Mouse (Mus musculus): Measurements from ENCODE around the gene Asphd2. TPM values are rescaled to one million over a fixed set of nuclear protein-coding genes. Genes with fewer than 3 reads are reported as not detected.

Gene Asphd2
- polyA plus RNA-seq (2012; rRNA removed) (23.1 and 36.8 TPM in 2 replicates), polyA plus RNA-seq (2014; fragmentation: Nextera tagmentation; extraction: Ambion mirVana) (25.9 and 26.1 TPM in 2 replicates)

DNA sequence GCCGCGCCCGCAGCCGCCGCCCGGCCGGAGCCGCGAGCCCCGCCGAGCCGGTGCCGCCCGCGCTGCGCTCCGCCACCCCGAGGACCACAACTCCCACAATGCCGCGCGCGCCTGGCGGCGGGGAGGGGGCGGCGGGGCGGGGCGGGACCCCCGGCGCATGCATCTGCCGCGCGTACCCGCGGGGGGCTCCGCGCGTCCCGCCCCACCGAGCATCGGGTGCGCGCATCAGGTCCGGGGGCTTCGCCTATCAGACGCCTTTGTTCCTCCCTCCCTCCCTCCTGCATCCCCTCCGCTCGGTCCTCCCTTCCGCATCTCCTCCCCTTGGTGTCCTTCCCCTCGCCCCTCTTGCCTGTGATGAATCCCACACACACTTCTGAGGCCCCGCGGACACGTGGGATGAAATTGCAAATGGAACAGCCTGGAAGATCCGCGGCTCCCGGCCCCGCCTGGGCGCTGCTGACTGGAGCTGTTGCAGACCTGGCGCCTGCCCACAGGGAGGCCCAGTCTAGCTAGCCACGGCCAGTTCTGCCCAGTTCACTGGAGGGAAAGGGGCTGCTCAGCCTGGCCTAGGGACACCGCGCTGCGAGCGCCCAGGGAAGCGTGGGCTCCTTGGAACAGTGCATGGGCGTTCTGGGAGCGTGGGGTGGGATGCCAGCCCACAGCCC, at the start of gene Asphd2:
TSS of gene Asphd2 (minus strand) at position 88 of the 665 bp plus-strand sequence.
- Histone ChIP-seq H3K9me3 (ENCODE audit: control insufficient read depth, low read length) (no peaks in the 10 kb centered on the region), H3K36me3 (ENCODE audit: control insufficient read depth, insufficient read depth, low read length) (peaks cover 14% of the 10 kb centered on the region; the same call in 1 of the 2 replicates), H3K9ac (ENCODE audit: low read depth, low read length, severe bottlenecking) (peak within 1 kb of the TSS; percentile 68), H3K4me2 (replicated peaks; ENCODE audit: low read depth, low read length, severe bottlenecking) (peak within 1 kb of the TSS; percentile 68), H3K4me3 (replicated peaks; ENCODE audit: low read length) (peak within 1 kb of the TSS; percentile 57), H3K27ac (replicated peaks; ENCODE audit: low read depth, low read length) (peak within 1 kb of the TSS; percentile 61), H3K27me3 (ENCODE audit: control insufficient read depth, insufficient read depth, low read length) (no peaks in the 10 kb centered on the region; the same call in 1 of the 2 replicates), H3K4me1 (ENCODE audit: control insufficient read depth, insufficient read depth, low read length) (peaks cover 7% of the 10 kb centered on the region)
- WGBS = 4% methylated on average over 29 of the region's 67 CpGs
- 0 out of 2 replicates have a peak, but pooled peaks have one; percentile 8 for TF ChIP-seq POLR2A (IDR thresholded peaks at IDR 0.05; ENCODE audit: borderline replicate concordance, extremely low read depth, insufficient read depth, insufficient read length)
- ATAC-seq (ENCODE audit: low FRiP score, low read depth) = peak; percentile 89
- peak; percentile 76 for DNase-seq (ENCODE audit: low spot score)

DNA sequence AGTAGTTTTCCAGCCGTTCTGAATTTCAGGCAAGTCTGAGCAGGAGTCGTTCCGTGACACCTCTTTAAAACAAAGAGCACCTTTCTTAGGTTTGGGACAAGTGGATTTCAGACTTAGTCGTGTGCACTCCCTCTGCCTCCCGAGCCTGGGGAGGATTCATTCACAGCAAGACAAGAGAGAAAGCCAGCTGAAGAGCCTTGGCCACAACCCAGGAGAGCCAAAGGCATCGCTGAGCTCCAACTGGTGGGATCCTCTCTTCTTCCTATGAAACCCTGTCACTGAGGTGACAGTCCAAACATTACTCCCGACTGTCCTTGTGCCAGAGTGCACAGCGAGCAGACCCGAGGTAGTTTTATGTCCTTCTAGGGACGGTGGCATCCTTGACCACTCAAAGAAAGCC, 43.9 kb upstream of the Asphd2 start:
- H3K9ac ChIP-seq (ENCODE audit: low read depth, low read length, severe bottlenecking) = no peak overlapping the region
- H3K4me2 ChIP-seq (replicated peaks; ENCODE audit: low read depth, low read length, severe bottlenecking) = no peak overlapping the region
- no peak for TF ChIP-seq POLR2A (IDR thresholded peaks at IDR 0.05; ENCODE audit: borderline replicate concordance, extremely low read depth, insufficient read depth, insufficient read length)
- H3K9me3 ChIP-seq (ENCODE audit: control insufficient read depth, low read length) = no peaks in the 10 kb centered on the region
- WGBS = 41% methylated on average over 10 of the region's 10 CpGs
- DNase-seq (ENCODE audit: low spot score) = no peak
- H3K36me3 ChIP-seq (ENCODE audit: control insufficient read depth, insufficient read depth, low read length) = no peaks in the 10 kb centered on the region
- no peak overlapping the region for H3K4me3 ChIP-seq (replicated peaks; ENCODE audit: low read length)
- no peak for ATAC-seq (ENCODE audit: low FRiP score, low read depth)
- H3K4me1 ChIP-seq (ENCODE audit: control insufficient read depth, insufficient read depth, low read length) = no peaks in the 10 kb centered on the region
- no peak overlapping the region for H3K27ac ChIP-seq (replicated peaks; ENCODE audit: low read depth, low read length)
- H3K27me3 ChIP-seq (ENCODE audit: control insufficient read depth, insufficient read depth, low read length) = no peaks in the 10 kb centered on the region

DNA sequence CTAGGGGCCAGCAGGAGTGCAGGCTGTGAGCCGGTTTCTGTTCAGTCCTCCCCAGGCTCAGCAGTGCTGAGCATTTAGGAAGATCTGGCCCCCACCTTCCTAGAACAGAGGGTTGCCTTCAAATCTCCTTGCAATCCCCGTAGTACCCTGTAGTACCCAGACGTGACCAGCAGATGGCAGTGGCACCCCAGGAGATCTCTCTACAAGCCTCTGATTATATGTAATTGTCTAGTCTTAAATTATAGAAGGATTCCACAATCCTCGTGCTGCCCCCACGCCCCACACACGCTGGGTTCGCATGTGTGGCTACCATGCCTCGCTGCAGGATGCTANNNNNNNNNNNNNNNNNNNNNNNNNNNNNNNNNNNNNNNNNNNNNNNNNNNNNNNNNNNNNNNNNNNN, 38.3 kb upstream of the Asphd2 start:
- H3K4me3 ChIP-seq (replicated peaks; ENCODE audit: low read length) = no peak overlapping the region
- no peaks in the 10 kb centered on the region for H3K9me3 ChIP-seq (ENCODE audit: control insufficient read depth, low read length)
- under 1% methylated on average over 8 of the region's 8 CpGs for WGBS
- H3K9ac ChIP-seq (ENCODE audit: low read depth, low read length, severe bottlenecking) = no peak overlapping the region
- no peak overlapping the region for H3K27ac ChIP-seq (replicated peaks; ENCODE audit: low read depth, low read length)
- peak; percentile 57 for DNase-seq (ENCODE audit: low spot score)
- no peak overlapping the region for H3K4me2 ChIP-seq (replicated peaks; ENCODE audit: low read depth, low read length, severe bottlenecking)
- peaks cover 4% of the 10 kb centered on the region for H3K4me1 ChIP-seq (ENCODE audit: control insufficient read depth, insufficient read depth, low read length)
- TF ChIP-seq POLR2A (IDR thresholded peaks at IDR 0.05; ENCODE audit: borderline replicate concordance, extremely low read depth, insufficient read depth, insufficient read length) = no peak
- H3K36me3 ChIP-seq (ENCODE audit: control insufficient read depth, insufficient read depth, low read length) = no peaks in the 10 kb centered on the region
- H3K27me3 ChIP-seq (ENCODE audit: control insufficient read depth, insufficient read depth, low read length) = no peaks in the 10 kb centered on the region
- ATAC-seq (ENCODE audit: low FRiP score, low read depth) = no peak

DNA sequence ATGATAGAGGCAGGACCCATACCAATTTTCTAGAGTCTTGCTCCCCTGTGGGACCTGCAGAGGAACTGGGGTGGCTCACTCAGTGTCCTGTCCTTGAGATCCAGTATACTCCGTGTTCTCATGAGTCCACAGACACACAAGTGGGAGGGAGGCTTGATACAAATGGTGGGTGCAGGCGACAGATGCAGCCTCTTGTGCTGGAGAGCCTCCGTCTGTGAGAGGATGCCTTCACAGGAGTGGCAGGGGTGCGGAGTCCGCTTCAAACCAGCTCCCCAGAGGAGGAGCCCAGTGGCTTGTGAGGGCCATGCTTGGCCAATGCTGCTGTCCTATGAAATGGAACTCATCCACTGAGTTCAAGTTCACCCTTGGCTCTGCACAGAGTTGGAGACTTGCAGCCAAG, 37.4 kb upstream of the Asphd2 start:
- H3K9ac ChIP-seq (ENCODE audit: low read depth, low read length, severe bottlenecking) = no peak overlapping the region
- H3K27me3 ChIP-seq (ENCODE audit: control insufficient read depth, insufficient read depth, low read length) = no peaks in the 10 kb centered on the region
- H3K4me3 ChIP-seq (replicated peaks; ENCODE audit: low read length) = no peak overlapping the region
- 80% methylated on average over 5 of the region's 5 CpGs for WGBS
- no peak overlapping the region for H3K27ac ChIP-seq (replicated peaks; ENCODE audit: low read depth, low read length)
- no peaks in the 10 kb centered on the region for H3K9me3 ChIP-seq (ENCODE audit: control insufficient read depth, low read length)
- no peak for ATAC-seq (ENCODE audit: low FRiP score, low read depth)
- no peaks in the 10 kb centered on the region for H3K36me3 ChIP-seq (ENCODE audit: control insufficient read depth, insufficient read depth, low read length)
- no peak for TF ChIP-seq POLR2A (IDR thresholded peaks at IDR 0.05; ENCODE audit: borderline replicate concordance, extremely low read depth, insufficient read depth, insufficient read length)
- H3K4me1 ChIP-seq (ENCODE audit: control insufficient read depth, insufficient read depth, low read length) = peaks cover 4% of the 10 kb centered on the region
- no peak overlapping the region for H3K4me2 ChIP-seq (replicated peaks; ENCODE audit: low read depth, low read length, severe bottlenecking)
- DNase-seq (ENCODE audit: low spot score) = no peak

DNA sequence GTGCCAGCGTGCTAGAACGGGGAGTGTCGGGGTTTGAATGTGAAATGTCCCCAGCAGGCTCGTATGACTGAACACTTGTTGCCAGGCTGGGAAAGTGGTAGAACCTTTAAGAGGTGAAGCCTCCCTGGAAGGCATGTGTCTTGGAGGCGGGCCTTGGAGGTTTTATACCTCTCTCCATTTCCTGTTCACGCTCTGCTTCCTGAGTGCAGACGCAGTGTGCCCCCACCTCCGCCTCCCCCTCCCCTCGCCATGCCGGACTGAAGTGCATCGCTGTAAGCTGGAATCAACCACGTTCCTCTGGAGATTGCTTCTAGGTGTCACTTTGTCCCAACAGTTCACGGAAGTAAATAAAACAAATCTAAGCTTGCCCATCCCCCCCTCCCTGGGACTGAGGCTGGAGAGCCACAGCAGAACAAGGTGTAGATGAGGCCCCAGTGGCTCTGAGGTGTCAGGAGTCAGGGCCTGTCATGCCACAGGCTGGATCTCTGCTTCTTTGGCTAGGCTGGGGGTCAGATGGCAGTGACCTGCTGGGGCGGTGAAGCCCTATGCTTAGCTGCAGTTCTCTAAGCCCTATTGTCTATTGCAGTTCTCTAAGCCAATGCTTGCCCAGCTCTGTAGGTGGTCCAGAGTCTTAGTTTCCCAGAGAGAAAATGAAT, 36.6 kb upstream of the Asphd2 start:
- Histone ChIP-seq H3K4me1 (ENCODE audit: control insufficient read depth, insufficient read depth, low read length) (peaks cover 4% of the 10 kb centered on the region), H3K4me2 (replicated peaks; ENCODE audit: low read depth, low read length, severe bottlenecking) (peak overlapping the region; percentile 36), H3K9me3 (ENCODE audit: control insufficient read depth, low read length) (no peaks in the 10 kb centered on the region), H3K27me3 (ENCODE audit: control insufficient read depth, insufficient read depth, low read length) (no peaks in the 10 kb centered on the region), H3K4me3 (replicated peaks; ENCODE audit: low read length) (no peak overlapping the region), H3K27ac (replicated peaks; ENCODE audit: low read depth, low read length) (no peak overlapping the region), H3K36me3 (ENCODE audit: control insufficient read depth, insufficient read depth, low read length) (no peaks in the 10 kb centered on the region), H3K9ac (ENCODE audit: low read depth, low read length, severe bottlenecking) (peak overlapping the region; percentile 43; the same call in 1 of the 2 replicates)
- no peak for TF ChIP-seq POLR2A (IDR thresholded peaks at IDR 0.05; ENCODE audit: borderline replicate concordance, extremely low read depth, insufficient read depth, insufficient read length)
- ATAC-seq (ENCODE audit: low FRiP score, low read depth) (no peak), DNase-seq (ENCODE audit: low spot score) (no peak)
- 21% methylated on average over 13 of the region's 14 CpGs for WGBS
